Comparison of ENCODE assay signal across 8 mouse cellular contexts in the genomic region with DNA sequence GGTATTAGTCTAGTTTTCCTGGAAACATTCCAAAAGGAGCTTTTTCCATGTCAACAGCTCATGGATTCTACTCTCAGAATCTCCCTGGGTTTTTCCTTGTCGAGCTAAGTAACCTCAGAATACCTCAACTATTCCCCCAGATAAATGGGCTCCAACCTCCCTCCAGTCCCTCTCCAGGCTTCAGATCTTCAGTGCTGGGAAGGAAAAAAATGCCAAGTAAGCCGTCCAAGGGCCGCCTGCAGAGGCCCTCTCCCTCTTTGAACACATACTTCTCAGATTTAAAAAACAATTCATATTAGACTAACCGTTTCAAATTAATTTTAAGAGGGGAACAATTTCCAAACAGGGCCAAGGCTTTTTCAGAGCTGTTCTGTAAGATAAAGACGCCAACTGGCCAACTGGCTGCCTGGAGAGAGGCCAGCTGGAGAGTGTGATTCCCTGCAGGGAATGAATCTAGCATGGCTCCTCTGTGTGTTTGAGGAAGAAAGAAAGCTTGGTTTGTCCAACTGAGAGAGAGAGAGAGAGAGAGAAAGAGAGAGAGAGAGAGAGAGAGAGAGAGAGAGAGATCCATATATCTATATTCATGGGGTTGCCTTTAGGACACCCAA. TPM values are rescaled to one million over a fixed set of nuclear protein-coding genes. Genes with fewer than 3 reads are reported as not detected.
DNase-seq lines count a peak whose midpoint lies in the region; ATAC-seq lines count a peak whose summit lies in the region.

No protein-coding gene starts in this region.

- peak; percentile 76 for ATAC-seq in frontal cortex, adult (ENCODE audit: low TSS enrichment)

- intact Hi-C loops in heart, postnatal 14 days (cut with DNase I): no loop called here

- DNase-seq in frontal cortex, postnatal 10 days (ENCODE audit: low spot score in 2 of 2): no peak
- peak; percentile 5 for DNase-seq in ovary, adult 18-20 months (ENCODE audit: low spot score)
- DNase-seq in ovary, postnatal 10 days (ENCODE audit: low spot score): no peak
- peak; percentile 31 to 69 for DNase-seq in heart, postnatal 14 days
- DNase-seq in skeletal muscle tissue, adult 2 months (ENCODE audit: low read depth, low spot score): peak; percentile 14
- no peak for DNase-seq in MN1 (ENCODE audit: low spot score)
- no peak for DNase-seq in T-cell, adult 2 months (ENCODE audit: low spot score)

RNA-seq across cellular contexts. Expression of gene Serbp1, which starts 37.2 kb away (rescaled TPM):
- total RNA-seq in heart, postnatal 14 days (2021): 100 to 1,000 TPM; 191 to 198 TPM

Comparison
In these comparisons a context has a peak if more than half of its experiments do, and no peak if none do; other contexts are left out.
1. DNase-seq: peak in ovary, adult 18-20 months (single experiment), heart, postnatal 14 days (2 of 2) and skeletal muscle tissue, adult 2 months (single experiment); none in frontal cortex, postnatal 10 days (0 of 2), ovary, postnatal 10 days (single experiment), MN1 (single experiment) and T-cell, adult 2 months (single experiment).